Mouse (Mus musculus) liver, embryonic 16.5 days (tissue): ENCODE data around the gene Styxl1. TPM values are rescaled to one million over a fixed set of nuclear protein-coding genes. Genes with fewer than 3 reads are reported as not detected.

ENCODE experiments used
- ATAC-seq: fragments of 200-750 bp; cut with Nextera tagmentation; 2 replicates; pipeline ENCODE4 v1.8.0; 2017; ENCODE audit warnings: low read depth, mild to moderate bottlenecking, moderate number of reproducible peaks, moderate library complexity
- H3K27ac ChIP-seq: fragments of 300-500 bp; sonication (generic); 2 replicates; pipeline ENCODE4 v1.5.1; 2014; ENCODE audit warnings: mild to moderate bottlenecking, low read length
- H3K27me3 ChIP-seq: fragments of 300-500 bp; sonication (generic); 2 replicates; pipeline ENCODE4 v1.6.1; 2014; ENCODE audit warnings: low read depth, low read length, mixed read lengths; ENCODE audit not compliant: control insufficient read depth, insufficient read depth
- H3K36me3 ChIP-seq: fragments of 300-500 bp; sonication (generic); 2 replicates; pipeline ENCODE4 v1.6.1; 2014; ENCODE audit warnings: mild to moderate bottlenecking; ENCODE audit not compliant: control insufficient read depth, insufficient read depth
- H3K4me1 ChIP-seq: fragments of 300-500 bp; sonication (generic); 2 replicates; pipeline ENCODE4 v1.6.1; 2014; ENCODE audit warnings: low read depth, low read length, mixed read lengths; ENCODE audit not compliant: control insufficient read depth
- H3K4me2 ChIP-seq: fragments of 300-500 bp; sonication (generic); 2 replicates; pipeline ENCODE4 v1.6.1; 2014; ENCODE audit warnings: low read depth, low read length, mixed read lengths
- H3K4me3 ChIP-seq: fragments of 300-500 bp; sonication (generic); 2 replicates; pipeline ENCODE4 v1.5.1; 2014; ENCODE audit warnings: low read depth, mild to moderate bottlenecking, low read length
- H3K9ac ChIP-seq: fragments of 300-500 bp; sonication (generic); 2 replicates; pipeline ENCODE4 v1.6.1; 2014; ENCODE audit warnings: low read depth, low read length
- H3K9me3 ChIP-seq: fragments of 300-500 bp; sonication (generic); replicated peaks from 2 replicates; pipeline ENCODE4 v1.6.1; 2016; ENCODE audit warnings: low read length; ENCODE audit not compliant: control insufficient read depth
- WGBS: fragments of 180-500 bp; shearing (Covaris S2); extraction: QIAGEN DNeasy Blood & Tissue Kit; methylation state at CpG from one replicate; pipeline ENCODE4 v1.1.7; 2014; ENCODE audit not compliant: insufficient replicate concordance; 5-methylcytosine and 5-hydroxymethylcytosine counted together
- polyA plus RNA-seq: library from polyadenylated mRNA; unstranded; fragments of >200 nt; fragmentation: Nextera tagmentation; extraction: Ambion mirVana; gene quantifications from 2 replicates; pipeline ENCODE4 v1.2.1, GENCODE M21; 2015

Styxl1 gene
- polyA plus RNA-seq, 1 experiment from 2014 or later, result 0.13 TPM

- 71% methylated on average over 8 of the region's 8 CpGs for WGBS
- Histone ChIP-seq H3K4me3 (no peak overlapping the region), H3K27ac (no peak overlapping the region), H3K4me1 (no peaks in the 10 kb centered on the region; the same call in 1 of the 2 replicates), H3K36me3 (no peaks in the 10 kb centered on the region; the same call in none of the 2 replicates), H3K27me3 (no peaks in the 10 kb centered on the region), H3K9me3 (no peaks in the 10 kb centered on the region), H3K4me2 (no peak overlapping the region), H3K9ac (no peak overlapping the region)
- no peak for ATAC-seq
These were observed 52.8 kb downstream of the Styxl1 start for GRCm38 (mm10) chr5:135725391-135725841.

GRCm38 (mm10) chr5:135724536-135725322 lies 53.5 kb downstream of the Styxl1 start:
- Histone ChIP-seq H3K4me2 (no peak overlapping the region), H3K9me3 (no peaks in the 10 kb centered on the region), H3K4me1 (no peaks in the 10 kb centered on the region; the same call in 1 of the 2 replicates), H3K27me3 (no peaks in the 10 kb centered on the region), H3K9ac (no peak overlapping the region), H3K27ac (no peak overlapping the region), H3K36me3 (no peaks in the 10 kb centered on the region; the same call in none of the 2 replicates), H3K4me3 (no peak overlapping the region)
- ATAC-seq, result no peak
- WGBS, result 64% methylated on average over 9 of the region's 9 CpGs

GRCm38 (mm10) chr5:135723165-135723751 lies 54.9 kb downstream of the Styxl1 start:
- WGBS, result 48% methylated on average over 3 of the region's 3 CpGs
- Histone ChIP-seq H3K4me1 (no peaks in the 10 kb centered on the region; the same call in 1 of the 2 replicates), H3K9me3 (no peaks in the 10 kb centered on the region), H3K4me2 (no peak overlapping the region), H3K36me3 (no peaks in the 10 kb centered on the region), H3K9ac (no peak overlapping the region), H3K27me3 (no peaks in the 10 kb centered on the region), H3K4me3 (no peak overlapping the region), H3K27ac (no peak overlapping the region)
- no peak for ATAC-seq

- no peak for ATAC-seq
- Histone ChIP-seq H3K4me1 (no peaks in the 10 kb centered on the region; the same call in 1 of the 2 replicates), H3K27me3 (no peaks in the 10 kb centered on the region), H3K4me3 (no peak overlapping the region), H3K36me3 (no peaks in the 10 kb centered on the region), H3K9ac (no peak overlapping the region), H3K27ac (no peak overlapping the region), H3K4me2 (no peak overlapping the region), H3K9me3 (no peaks in the 10 kb centered on the region)
- WGBS, result 76% methylated on average over 11 of the region's 11 CpGs
These were observed 56.1 kb downstream of the Styxl1 start for GRCm38 (mm10) chr5:135722121-135722520.

- H3K27me3 ChIP-seq, result no peaks in the 10 kb centered on the region
- 83% methylated on average over 8 of the region's 8 CpGs for WGBS
- H3K27ac ChIP-seq, result no peak overlapping the region
- no peaks in the 10 kb centered on the region for H3K36me3 ChIP-seq
- H3K9me3 ChIP-seq, result no peaks in the 10 kb centered on the region
- H3K4me3 ChIP-seq, result no peak overlapping the region
- no peak for ATAC-seq
- H3K4me2 ChIP-seq, result no peak overlapping the region
- H3K4me1 ChIP-seq, result no peaks in the 10 kb centered on the region; the same call in 1 of the 2 replicates
- H3K9ac ChIP-seq, result no peak overlapping the region
These were observed 57.1 kb downstream of the Styxl1 start for GRCm38 (mm10) chr5:135721076-135721475.

DNA sequence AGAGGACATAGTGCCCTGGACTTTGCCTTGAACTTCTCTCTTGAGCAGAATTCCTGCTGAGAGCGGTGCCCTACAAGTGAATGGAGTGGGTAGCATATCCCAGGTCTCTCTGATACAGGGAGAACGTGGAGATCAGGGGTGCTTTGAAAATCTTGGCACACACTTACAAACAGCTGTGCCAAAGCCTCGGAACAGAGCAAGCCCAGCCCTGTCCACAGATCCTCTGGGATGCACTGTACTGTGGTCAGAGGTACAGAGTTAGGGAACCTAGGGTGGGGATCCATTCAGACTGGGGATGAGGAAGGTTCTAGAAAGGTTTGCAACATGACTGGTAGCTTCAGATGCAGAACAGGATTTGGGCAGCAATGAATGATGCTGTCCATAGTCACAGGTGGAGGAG lies 58.1 kb downstream of the Styxl1 start:
- no peaks in the 10 kb centered on the region for H3K9me3 ChIP-seq
- H3K4me1 ChIP-seq, result no peaks in the 10 kb centered on the region
- H3K27ac ChIP-seq, result no peak overlapping the region
- H3K27me3 ChIP-seq, result no peaks in the 10 kb centered on the region
- H3K4me3 ChIP-seq, result no peak overlapping the region
- ATAC-seq, result no peak
- no peak overlapping the region for H3K4me2 ChIP-seq
- no peak overlapping the region for H3K9ac ChIP-seq
- WGBS, result 77% methylated on average over 3 of the region's 3 CpGs
- no peaks in the 10 kb centered on the region for H3K36me3 ChIP-seq

DNA sequence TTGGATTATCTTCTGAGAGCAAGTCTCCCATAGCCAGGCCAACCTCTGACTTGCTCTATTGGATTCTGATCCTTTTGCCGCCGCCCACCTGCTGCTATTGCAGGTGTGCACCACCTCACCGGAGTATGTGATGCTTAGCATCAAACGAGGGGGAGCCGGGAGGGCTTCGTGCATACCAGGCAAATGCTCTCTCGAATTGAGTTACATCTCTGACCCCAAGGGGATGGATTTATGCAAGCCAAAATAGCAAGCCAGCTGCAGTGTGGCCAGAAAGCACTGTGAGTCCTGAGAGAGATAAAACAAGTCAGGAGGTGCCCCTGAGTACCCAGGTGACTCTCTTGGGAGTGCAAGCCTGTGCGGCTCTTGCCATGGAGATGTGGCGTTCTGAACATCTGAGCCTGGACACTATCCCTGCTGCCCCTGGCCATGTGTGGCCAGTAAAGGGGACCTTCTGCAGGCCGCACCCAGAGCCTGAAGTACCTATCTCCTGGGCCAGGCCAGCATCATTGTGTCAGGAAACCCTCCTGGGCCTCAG lies 58.5 kb downstream of the Styxl1 start:
- Histone ChIP-seq H3K9ac (no peak overlapping the region), H3K4me1 (no peaks in the 10 kb centered on the region), H3K27me3 (no peaks in the 10 kb centered on the region), H3K36me3 (no peaks in the 10 kb centered on the region), H3K9me3 (no peaks in the 10 kb centered on the region), H3K4me3 (no peak overlapping the region), H3K4me2 (no peak overlapping the region), H3K27ac (no peak overlapping the region)
- 77% methylated on average over 10 of the region's 10 CpGs for WGBS
- no peak for ATAC-seq

GRCm38 (mm10) chr5:135715624-135716023 lies 62.6 kb downstream of the Styxl1 start:
- Histone ChIP-seq H3K9me3 (no peaks in the 10 kb centered on the region), H3K4me3 (no peak overlapping the region), H3K27me3 (no peaks in the 10 kb centered on the region), H3K9ac (no peak overlapping the region), H3K4me2 (no peak overlapping the region), H3K36me3 (no peaks in the 10 kb centered on the region), H3K27ac (no peak overlapping the region), H3K4me1 (peaks cover 27% of the 10 kb centered on the region)
- WGBS, result 49% methylated on average over 10 of the region's 10 CpGs
- no peak for ATAC-seq
